Mouse (Mus musculus) midbrain, embryonic 16.5 days (tissue): Measurements from ENCODE around the gene Spg20. TPM values are rescaled to one million over a fixed set of nuclear protein-coding genes. Genes with fewer than 3 reads are reported as not detected.

Experiments
- ATAC-seq: fragments of 200-750 bp; cut with Nextera tagmentation; 2 replicates; pipeline ENCODE4 v1.8.0; 2017; ENCODE audit warnings: moderate TSS enrichment
- H3K27ac ChIP-seq: fragments of 300-500 bp; sonication (generic); 2 replicates; pipeline ENCODE4 v1.5.1; 2014; ENCODE audit warnings: mild to moderate bottlenecking, low read length, mixed read lengths
- H3K27me3 ChIP-seq: fragments of 300-500 bp; sonication (generic); 2 replicates; pipeline ENCODE4 v1.6.1; 2014; ENCODE audit warnings: low read depth, low read length, mixed read lengths; ENCODE audit not compliant: control insufficient read depth, insufficient read depth
- H3K36me3 ChIP-seq: fragments of 300-500 bp; sonication (generic); 2 replicates; pipeline ENCODE4 v1.6.1; 2014; ENCODE audit warnings: mild to moderate bottlenecking, low read length, moderate library complexity, mixed read lengths; ENCODE audit not compliant: control insufficient read depth, insufficient read depth
- H3K4me1 ChIP-seq: fragments of 300-500 bp; sonication (generic); 2 replicates; pipeline ENCODE4 v1.6.1; 2014; ENCODE audit warnings: mild to moderate bottlenecking, low read length, mixed read lengths; ENCODE audit not compliant: control insufficient read depth, insufficient read depth
- H3K4me2 ChIP-seq: fragments of 300-500 bp; sonication (generic); 2 replicates; pipeline ENCODE4 v1.6.1; 2014; ENCODE audit warnings: mild to moderate bottlenecking, low read length, mixed read lengths
- H3K4me3 ChIP-seq: fragments of 300-500 bp; sonication (generic); 2 replicates; pipeline ENCODE4 v1.5.1; 2014; ENCODE audit warnings: low read depth, mild to moderate bottlenecking, low read length, moderate library complexity, mixed read lengths
- H3K9ac ChIP-seq: fragments of 300-500 bp; sonication (generic); 2 replicates; pipeline ENCODE4 v1.6.1; 2014; ENCODE audit warnings: low read depth, low read length, mixed read lengths
- H3K9me3 ChIP-seq: fragments of 300-500 bp; sonication (generic); replicated peaks from 2 replicates; pipeline ENCODE4 v1.6.1; 2014; ENCODE audit warnings: mild to moderate bottlenecking, low read length, mixed read lengths; ENCODE audit not compliant: control insufficient read depth, poor library complexity, severe bottlenecking
- WGBS: fragments of 180-500 bp; shearing (Covaris S2); extraction: QIAGEN DNeasy Blood & Tissue Kit; methylation state at CpG from one replicate; pipeline ENCODE4 v1.1.7; 2014; 5-methylcytosine and 5-hydroxymethylcytosine counted together
- polyA plus RNA-seq: library from polyadenylated mRNA; unstranded; fragments of >200 nt; fragmentation: Nextera tagmentation; extraction: Ambion mirVana; gene quantifications from 2 replicates; pipeline ENCODE4 v1.2.1, GENCODE M21; 2015

Spg20 gene
- polyA plus RNA-seq = 13.3 and 14.6 TPM in 2 replicates

- Histone ChIP-seq H3K4me1 (peaks cover 12% of the 10 kb centered on the region), H3K36me3 (peaks cover 2% of the 10 kb centered on the region), H3K27ac (peak within 1 kb of the TSS; percentile 83), H3K9me3 (no peaks in the 10 kb centered on the region), H3K9ac (peak within 1 kb of the TSS; percentile 83), H3K27me3 (no peaks in the 10 kb centered on the region), H3K4me2 (peak within 1 kb of the TSS; percentile 75), H3K4me3 (peak within 1 kb of the TSS; percentile 67)
- peak; percentile 97 for ATAC-seq
- WGBS = under 1% methylated on average over 58 of the region's 58 CpGs
Observed at GRCm38 (mm10) chr3:55111935-55112709, at the start of gene Spg20. Gene Spg20, plus strand, starts transcription at chr3:55112108.

GRCm38 (mm10) chr3:55062653-55063052 is 49.3 kb upstream of the Spg20 start:
- H3K4me3 ChIP-seq = no peak overlapping the region
- H3K27ac ChIP-seq = no peak overlapping the region
- no peak overlapping the region for H3K9ac ChIP-seq
- WGBS = 57% methylated on average over 9 of the region's 9 CpGs
- no peaks in the 10 kb centered on the region for H3K36me3 ChIP-seq
- no peaks in the 10 kb centered on the region for H3K27me3 ChIP-seq
- H3K9me3 ChIP-seq = no peaks in the 10 kb centered on the region
- 0 out of 2 replicates have a peak, but pooled peaks cover 4% of the 10 kb centered on the region for H3K4me1 ChIP-seq
- no peak for ATAC-seq
- H3K4me2 ChIP-seq = no peak overlapping the region

GRCm38 (mm10) chr3:55064396-55064795 is 47.5 kb upstream of the Spg20 start:
- H3K4me2 ChIP-seq = no peak overlapping the region
- no peak overlapping the region for H3K9ac ChIP-seq
- no peak overlapping the region for H3K4me3 ChIP-seq
- H3K9me3 ChIP-seq = no peaks in the 10 kb centered on the region
- H3K27ac ChIP-seq = no peak overlapping the region
- H3K27me3 ChIP-seq = no peaks in the 10 kb centered on the region
- 3% methylated on average over 2 of the region's 2 CpGs for WGBS
- 0 out of 2 replicates have a peak, but pooled peaks cover 4% of the 10 kb centered on the region for H3K4me1 ChIP-seq
- no peaks in the 10 kb centered on the region for H3K36me3 ChIP-seq
- ATAC-seq = 0 out of 2 replicates have a peak, but pooled peaks have one; percentile 16

DNA sequence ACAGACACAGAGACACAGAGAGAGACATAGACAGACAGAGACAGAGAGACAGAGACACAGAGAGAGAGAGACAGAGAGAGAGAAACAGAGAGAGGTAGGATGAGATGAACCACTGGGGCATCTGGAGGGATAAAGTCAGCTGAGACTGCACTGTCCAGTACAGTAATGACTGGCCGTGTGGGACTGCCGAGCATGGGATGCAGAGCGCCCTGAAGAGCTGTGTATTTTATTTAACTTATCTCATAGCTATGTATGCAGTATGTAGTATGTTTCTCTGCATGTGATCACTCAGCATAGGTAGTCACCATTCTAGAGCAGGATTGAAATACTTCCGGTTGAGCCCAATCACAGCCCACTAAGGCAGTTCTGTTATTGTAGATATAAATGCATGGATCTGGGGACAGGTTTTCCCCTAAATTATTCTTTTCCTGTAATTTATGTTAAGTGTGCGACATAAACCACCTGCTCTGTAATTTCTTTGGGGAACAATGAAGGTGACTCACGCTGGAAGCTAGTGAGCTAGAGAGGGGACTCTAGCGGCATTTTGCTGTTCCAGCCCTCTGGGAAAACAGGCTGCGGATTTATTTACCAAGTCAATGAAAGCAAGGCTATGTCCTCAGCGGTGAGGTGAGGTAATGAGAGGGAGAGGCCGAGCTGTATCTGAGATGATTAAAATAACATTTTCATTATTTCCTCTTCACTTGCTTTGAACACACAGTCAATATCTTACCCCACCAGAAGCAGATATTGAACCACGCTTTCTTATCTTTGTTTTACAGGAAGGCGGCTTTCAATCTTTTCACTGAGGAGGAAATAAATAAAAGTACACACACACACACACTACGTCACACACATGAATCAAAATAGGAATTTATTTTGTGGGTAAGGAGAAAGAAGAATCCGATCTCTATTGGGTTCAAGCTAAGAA is 45.9 kb upstream of the Spg20 start:
- Histone ChIP-seq H3K4me2 (no peak overlapping the region), H3K27ac (no peak overlapping the region)

DNA sequence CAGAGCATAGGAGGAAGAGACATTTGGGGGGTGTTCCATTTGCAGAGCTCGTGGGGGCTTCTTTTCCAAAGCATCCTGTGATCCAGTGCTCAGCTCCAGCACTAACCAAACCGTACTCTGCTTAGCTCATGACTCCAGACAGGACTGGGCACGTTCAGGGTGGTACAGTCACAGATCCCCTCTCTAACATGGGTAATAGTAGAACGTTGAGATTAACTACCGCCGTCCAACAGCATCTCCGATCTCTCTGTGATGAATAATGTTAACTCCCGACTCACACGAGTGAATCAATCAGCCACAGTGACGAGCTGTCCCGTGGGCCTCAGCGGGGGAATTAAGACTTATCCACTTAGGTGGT is 45.3 kb upstream of the Spg20 start:
- Histone ChIP-seq H3K4me2 (no peak overlapping the region), H3K9ac (0 out of 2 replicates have a peak overlapping the region, but pooled peaks have one; percentile 10), H3K36me3 (no peaks in the 10 kb centered on the region), H3K4me1 (0 out of 2 replicates have a peak, but pooled peaks cover 4% of the 10 kb centered on the region), H3K27ac (no peak overlapping the region; the same call in 1 of the 2 replicates), H3K9me3 (no peaks in the 10 kb centered on the region), H3K27me3 (no peaks in the 10 kb centered on the region), H3K4me3 (no peak overlapping the region)
- WGBS = 50% methylated on average over 12 of the region's 12 CpGs
- ATAC-seq = peak; percentile 61; the same call in 1 of the 2 replicates

More for the DNA sequence above, 45.9 kb upstream of the Spg20 start:
- Histone ChIP-seq H3K9me3 (no peaks in the 10 kb centered on the region), H3K36me3 (no peaks in the 10 kb centered on the region), H3K9ac (0 out of 2 replicates have a peak overlapping the region, but pooled peaks have one; percentile 10), H3K27me3 (no peaks in the 10 kb centered on the region), H3K4me1 (0 out of 2 replicates have a peak, but pooled peaks cover 4% of the 10 kb centered on the region), H3K4me3 (no peak overlapping the region)
- peak; percentile 66 for ATAC-seq
- WGBS = 56% methylated on average over 14 of the region's 14 CpGs

- no peak for ATAC-seq
- Histone ChIP-seq H3K9ac (no peak overlapping the region), H3K36me3 (no peaks in the 10 kb centered on the region), H3K9me3 (no peaks in the 10 kb centered on the region), H3K27me3 (no peaks in the 10 kb centered on the region), H3K4me2 (no peak overlapping the region), H3K27ac (no peak overlapping the region), H3K4me1 (0 out of 2 replicates have a peak, but pooled peaks cover 4% of the 10 kb centered on the region), H3K4me3 (no peak overlapping the region)
- 27% methylated on average over 7 of the region's 7 CpGs for WGBS
Observed at GRCm38 (mm10) chr3:55067791-55068434, 44.0 kb upstream of the Spg20 start.

- WGBS = 72% methylated on average over 6 of the region's 6 CpGs
- Histone ChIP-seq H3K27ac (no peak overlapping the region), H3K27me3 (no peaks in the 10 kb centered on the region), H3K9me3 (no peaks in the 10 kb centered on the region), H3K4me1 (no peaks in the 10 kb centered on the region; the same call in 1 of the 2 replicates), H3K4me2 (no peak overlapping the region), H3K4me3 (no peak overlapping the region), H3K36me3 (no peaks in the 10 kb centered on the region), H3K9ac (no peak overlapping the region)
- ATAC-seq = no peak
Observed at GRCm38 (mm10) chr3:55074576-55075293, 37.2 kb upstream of the Spg20 start.

GRCm38 (mm10) chr3:55075294-55075648 is 36.6 kb upstream of the Spg20 start:
- no peak overlapping the region for H3K9ac ChIP-seq
- no peak overlapping the region for H3K27ac ChIP-seq
- WGBS = 30% methylated on average over 3 of the region's 3 CpGs
- H3K4me2 ChIP-seq = no peak overlapping the region
- H3K4me3 ChIP-seq = no peak overlapping the region
- no peaks in the 10 kb centered on the region for H3K36me3 ChIP-seq
- ATAC-seq = peak; percentile 17; the same call in 1 of the 2 replicates
- H3K4me1 ChIP-seq = no peaks in the 10 kb centered on the region; the same call in 1 of the 2 replicates
- no peaks in the 10 kb centered on the region for H3K9me3 ChIP-seq
- no peaks in the 10 kb centered on the region for H3K27me3 ChIP-seq
